Mouse (Mus musculus) thymus, postnatal 4 days (tissue): ENCODE data around the gene Dlx6.

Experiments used
- DNase-seq: peaks from one replicate; pipeline ENCODE4 v3.0.0; 2021

Gene Dlx6

GRCm38 (mm10) chr6:6863160-6863870 is at the start of gene Dlx6:
TSS of gene Dlx6 (plus strand) at chr6:6863334.
- DNase-seq: peak; percentile 55

GRCm38 (mm10) chr6:6816821-6817220 is 46.3 kb upstream of the Dlx6 start:
- no peak for DNase-seq

- DNase-seq: no peak
Measured at GRCm38 (mm10) chr6:6818036-6818788, 44.9 kb upstream of the Dlx6 start.

- DNase-seq: no peak
Measured at GRCm38 (mm10) chr6:6819134-6819533, 44.0 kb upstream of the Dlx6 start.

GRCm38 (mm10) chr6:6825313-6825712 is 37.8 kb upstream of the Dlx6 start:
- no peak for DNase-seq

- no peak for DNase-seq
Measured at GRCm38 (mm10) chr6:6826861-6827260, 36.3 kb upstream of the Dlx6 start.

GRCm38 (mm10) chr6:6830446-6830845 is 32.7 kb upstream of the Dlx6 start:
- no peak for DNase-seq

- no peak for DNase-seq
Measured at GRCm38 (mm10) chr6:6833301-6833700, 29.8 kb upstream of the Dlx6 start.

GRCm38 (mm10) chr6:6848541-6848940 is 14.6 kb upstream of the Dlx6 start:
- DNase-seq: no peak

- DNase-seq: no peak
Measured at GRCm38 (mm10) chr6:6849744-6850143, 13.4 kb upstream of the Dlx6 start.

GRCm38 (mm10) chr6:6850324-6851060 is 12.6 kb upstream of the Dlx6 start:
- no peak for DNase-seq

GRCm38 (mm10) chr6:6851166-6851565 is 12.0 kb upstream of the Dlx6 start:
- DNase-seq: no peak

- no peak for DNase-seq
Measured at GRCm38 (mm10) chr6:6852944-6853343, 10.2 kb upstream of the Dlx6 start.

- DNase-seq: no peak
Measured at GRCm38 (mm10) chr6:6854176-6854575, 9.0 kb upstream of the Dlx6 start.

GRCm38 (mm10) chr6:6854902-6855745 is 8.0 kb upstream of the Dlx6 start:
- DNase-seq: no peak

- DNase-seq: no peak
Measured at GRCm38 (mm10) chr6:6855746-6856185, 7.4 kb upstream of the Dlx6 start.

GRCm38 (mm10) chr6:6856316-6856715 is 6.8 kb upstream of the Dlx6 start:
- DNase-seq: no peak

- no peak for DNase-seq
Measured at GRCm38 (mm10) chr6:6856881-6857280, 6.3 kb upstream of the Dlx6 start.

GRCm38 (mm10) chr6:6857766-6858165 is 5.4 kb upstream of the Dlx6 start:
- DNase-seq: no peak

- DNase-seq: no peak
Measured at GRCm38 (mm10) chr6:6858571-6858970, 4.6 kb upstream of the Dlx6 start.

GRCm38 (mm10) chr6:6859111-6859949 is 3.8 kb upstream of the Dlx6 start:
- DNase-seq: no peak

GRCm38 (mm10) chr6:6859950-6860410 is 3.2 kb upstream of the Dlx6 start:
- DNase-seq: no peak
